Comparison of ENCODE assay signal across 24 mouse cellular contexts in genomic region chr12:75781995-75782394, GRCm38 (mm10). TPM values are rescaled to one million over a fixed set of nuclear protein-coding genes. Genes with fewer than 3 reads are reported as not detected.
DNase-seq lines count a peak whose midpoint lies in the region; ATAC-seq lines count a peak whose summit lies in the region.
"Had no signal": no experiment of that assay in that cellular context is flagged by ENCODE, and none has a peak within 500 bp of the region (broad histone marks: within the 10 kb centered on the region; RNA-seq: fewer than 3 reads in every experiment).

No protein-coding gene starts in this region.

- no peaks in the 10 kb centered on the region for H3K4me1 ChIP-seq in liver, embryonic 16.5 days (ENCODE audit: control insufficient read depth, low read depth, low read length)
- H3K4me1 ChIP-seq: hindbrain, embryonic 12.5 days; hindbrain, embryonic 15.5 days had no signal

- DNase-seq in liver: no peak
- DNase-seq in 416B (ENCODE audit: low read depth): peak; percentile 52
- peak; percentile 82 for DNase-seq in fat pad, adult 2 months (ENCODE audit: extremely low read depth, low read depth, low spot score)
- no peak for DNase-seq in heart, adult 18-20 months
- no peak for DNase-seq in kidney, adult 8-10 months
- DNase-seq: adrenal gland, adult 8-10 months; adrenal gland, postnatal 36 days; B cell, adult 2 months; cerebellum, adult 18-20 months; cerebellum, adult 9-10 months; cerebellum, postnatal 14 days; forebrain, postnatal 0 days; gastrocnemius, adult 2 months; gastrocnemius, postnatal 14 days; heart, adult 2 months had no signal

- no peaks in the 10 kb centered on the region for H3K9me3 ChIP-seq in liver, embryonic 16.5 days (replicated peaks; ENCODE audit: control insufficient read depth, low read length)
- H3K9me3 ChIP-seq: hindbrain, embryonic 12.5 days; hindbrain, embryonic 15.5 days had no signal

- no peak overlapping the region for H3K4me3 ChIP-seq in liver, embryonic 16.5 days (ENCODE audit: low read depth, low read length)
- H3K4me3 ChIP-seq: gastrocnemius, adult 2 months; heart, adult 2 months; hindbrain, embryonic 12.5 days; hindbrain, embryonic 15.5 days had no signal

- no peak overlapping the region for H3K9ac ChIP-seq in liver, embryonic 16.5 days (ENCODE audit: low read depth, low read length)
- H3K9ac ChIP-seq: forebrain, postnatal 0 days; hindbrain, embryonic 12.5 days; hindbrain, embryonic 15.5 days had no signal

- no peaks in the 10 kb centered on the region for H3K27me3 ChIP-seq in liver, embryonic 16.5 days (ENCODE audit: control insufficient read depth, insufficient read depth, low read depth, low read length)
- H3K27me3 ChIP-seq: CH12.LX; hindbrain, embryonic 12.5 days; hindbrain, embryonic 15.5 days had no signal

- 42% methylated on average over 7 of the region's 7 CpGs for WGBS in liver, embryonic 16.5 days (ENCODE audit: insufficient replicate concordance)

- 0 out of 2 replicates have a peak overlapping the region, but pooled peaks have one; percentile 9 for H3K4me2 ChIP-seq in liver, embryonic 16.5 days (ENCODE audit: low read depth, low read length)
- H3K4me2 ChIP-seq: heart, embryonic 11.5 days; hindbrain, embryonic 12.5 days; hindbrain, embryonic 15.5 days had no signal

- ATAC-seq in liver, embryonic 16.5 days (ENCODE audit: low read depth): no peak
- peak; percentile 44 for ATAC-seq in megakaryocyte progenitor cell, adult 5-6 weeks (replicated peaks; ENCODE audit: poor library complexity)
- ATAC-seq: activated CD4-positive, CD25-positive, alpha-beta regulatory T cell, adult 4 months; forebrain, embryonic 14.5 days; forebrain, postnatal 0 days had no signal

- no peak overlapping the region for H3K27ac ChIP-seq in liver, embryonic 16.5 days (ENCODE audit: low read length)
- H3K27ac ChIP-seq: gastrocnemius, adult 2 months; heart, adult 2 months; hindbrain, embryonic 12.5 days; hindbrain, embryonic 15.5 days had no signal

- H3K36me3 ChIP-seq in liver, embryonic 16.5 days (ENCODE audit: control insufficient read depth, insufficient read depth): no peaks in the 10 kb centered on the region
- H3K36me3 ChIP-seq: G1E; hindbrain, embryonic 12.5 days; hindbrain, embryonic 15.5 days had no signal

RNA-seq across cellular contexts. Expression of gene Syne2, which starts 35.9 kb away (rescaled TPM):
- polyA plus RNA-seq in liver, embryonic 16.5 days (2015; fragmentation: Nextera tagmentation; extraction: Ambion mirVana): 6.1 TPM in 2 replicates
- total RNA-seq in megakaryocyte progenitor cell, adult 5-6 weeks (2015): 4.3 and 5.1 TPM in 2 replicates
- total RNA-seq in megakaryocyte progenitor cell, adult 5-6 weeks (2017): 6.8 TPM in 2 replicates
- total RNA-seq in heart, adult 18-20 months (2021): 10 to 100 TPM; 26.7 to 31.4 TPM
- polyA plus RNA-seq: G1E had no signal

RNA-seq across cellular contexts. Expression of gene Sgpp1, which starts 46.5 kb away (rescaled TPM):
- polyA plus RNA-seq in liver, embryonic 16.5 days (2015; fragmentation: Nextera tagmentation; extraction: Ambion mirVana): 10.9 and 11.5 TPM in 2 replicates
- total RNA-seq in megakaryocyte progenitor cell, adult 5-6 weeks (2015): 85.2 and 93.9 TPM in 2 replicates
- 66.5 and 75.7 TPM in 2 replicates for total RNA-seq in megakaryocyte progenitor cell, adult 5-6 weeks (2017)
- total RNA-seq in heart, adult 18-20 months (2021): 10 to 100 TPM; 18.7 to 22.6 TPM

Comparison
In these comparisons a context has a peak if more than half of its experiments do, and no peak if none do; other contexts are left out.
1. DNase-seq: peak in 416B (single experiment) and fat pad, adult 2 months (single experiment); none in liver (single experiment), heart, adult 18-20 months (0 of 2) and kidney, adult 8-10 months (0 of 2).